Mouse (Mus musculus) cerebellum, adult 9-11 months (tissue): ENCODE data around the gene Scn2a.
"Not testable (repeated sequence)": the region's sequence is repeated elsewhere in the genome, so short reads cannot be mapped to it uniquely, and the experiment has no call there.

ENCODE experiments used
- DNase-seq: peaks from one replicate; pipeline ENCODE4 v3.0.0; 2022

Gene Scn2a

GRCm38 (mm10) chr2:65701175-65701574 lies 80.6 kb downstream of the Scn2a start:
- DNase-seq, result no peak

GRCm38 (mm10) chr2:65722219-65722800 lies 101.7 kb downstream of the Scn2a start:
- DNase-seq, result no peak

- no peak for DNase-seq
These were observed 124.8 kb downstream of the Scn2a start for GRCm38 (mm10) chr2:65745400-65745799.

- DNase-seq, result no peak
These were observed 161.9 kb downstream of the Scn2a start for GRCm38 (mm10) chr2:65782442-65782841.

GRCm38 (mm10) chr2:65783392-65783791 lies 162.8 kb downstream of the Scn2a start:
- no peak for DNase-seq

- DNase-seq, result no peak
These were observed 171.9 kb downstream of the Scn2a start for GRCm38 (mm10) chr2:65792516-65792915.

GRCm38 (mm10) chr2:65793593-65793992 lies 173.0 kb downstream of the Scn2a start:
- no peak for DNase-seq

- no peak for DNase-seq
These were observed 180.6 kb downstream of the Scn2a start for GRCm38 (mm10) chr2:65801054-65801709.

GRCm38 (mm10) chr2:65806556-65806955 lies 186.0 kb downstream of the Scn2a start:
- DNase-seq, result no peak

- not testable (repeated sequence) for DNase-seq
These were observed 190.6 kb downstream of the Scn2a start for GRCm38 (mm10) chr2:65811203-65811602.
